Mouse (Mus musculus) liver, embryonic 14.5 days (tissue): ENCODE data around the gene Ipo13.

Experiments
- CTCF ChIP-seq: IDR thresholded peaks from 2 replicates; pipeline ENCODE4 v1.5.1; 2016; ENCODE audit warnings: antibody characterized with exemption, low read depth, control low read depth
- EP300 ChIP-seq: IDR thresholded peaks from 2 replicates; pipeline ENCODE4 v1.6.1; 2016; ENCODE audit warnings: antibody characterized with exemption, low read depth

DNA sequence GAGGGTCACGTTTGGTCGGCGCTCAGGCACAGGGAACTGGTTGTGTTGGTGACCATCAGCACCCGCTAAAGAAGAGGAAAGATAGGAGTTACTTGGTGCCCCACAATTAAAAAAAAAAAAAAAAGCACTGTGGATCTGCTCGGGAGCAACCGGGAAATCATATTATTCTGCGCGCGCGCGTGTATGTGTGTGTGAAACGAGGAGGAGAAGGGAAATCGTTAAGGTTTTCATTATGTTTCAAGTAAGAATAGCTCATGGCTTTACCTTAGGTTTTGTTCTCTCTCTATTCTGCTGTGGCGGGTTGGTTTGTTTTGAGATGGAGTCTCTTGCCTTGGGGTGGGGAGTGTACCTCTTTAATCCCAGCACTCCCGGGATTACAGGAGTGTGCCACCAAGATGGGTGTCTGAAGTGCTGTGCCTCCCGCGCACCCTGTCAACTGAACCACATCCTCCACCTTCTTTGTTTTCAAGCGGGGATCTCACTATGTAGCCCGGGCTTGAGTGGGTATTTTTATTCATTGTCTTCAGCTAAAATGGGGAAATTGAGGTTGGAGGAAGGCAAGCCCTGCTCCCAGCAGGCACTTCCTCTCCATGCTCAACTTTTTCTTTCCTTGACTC lies 798 bp upstream of the Ipo13 start:
- TF ChIP-seq CTCF (no peak), EP300 (no peak)
